Mouse (Mus musculus): Measurements from ENCODE around the gene Gcgr.
"Not testable (repeated sequence)": the region's sequence is repeated elsewhere in the genome, so short reads cannot be mapped to it uniquely, and the experiment has no call there.

Gcgr gene

DNA sequence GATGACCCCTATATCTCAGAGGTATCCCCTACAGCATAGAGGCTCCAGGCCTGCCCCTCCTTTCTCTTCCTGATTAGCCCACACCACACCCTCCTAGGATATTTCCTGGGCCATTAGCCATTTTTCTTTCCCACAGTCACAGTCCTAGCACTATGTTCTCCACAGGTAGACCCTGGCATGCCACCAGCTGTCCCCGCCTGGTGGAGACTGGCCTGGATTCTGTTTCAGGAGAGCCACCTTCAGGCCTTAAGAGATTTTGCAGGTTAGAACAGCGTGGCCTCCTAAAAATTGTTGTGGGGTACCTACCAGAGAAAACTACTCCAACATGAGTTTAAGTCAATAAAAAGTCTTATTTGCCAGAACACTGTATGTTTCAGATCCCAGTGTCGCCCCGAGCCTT is 23.6 kb upstream of the Gcgr start:
- DNase-seq (ENCODE audit: low read depth, low spot score): peak; percentile 46

GRCm38 (mm10) chr11:120507611-120508289 is 22.7 kb upstream of the Gcgr start:
- DNase-seq (ENCODE audit: low read depth, low spot score): peak; percentile 32

DNA sequence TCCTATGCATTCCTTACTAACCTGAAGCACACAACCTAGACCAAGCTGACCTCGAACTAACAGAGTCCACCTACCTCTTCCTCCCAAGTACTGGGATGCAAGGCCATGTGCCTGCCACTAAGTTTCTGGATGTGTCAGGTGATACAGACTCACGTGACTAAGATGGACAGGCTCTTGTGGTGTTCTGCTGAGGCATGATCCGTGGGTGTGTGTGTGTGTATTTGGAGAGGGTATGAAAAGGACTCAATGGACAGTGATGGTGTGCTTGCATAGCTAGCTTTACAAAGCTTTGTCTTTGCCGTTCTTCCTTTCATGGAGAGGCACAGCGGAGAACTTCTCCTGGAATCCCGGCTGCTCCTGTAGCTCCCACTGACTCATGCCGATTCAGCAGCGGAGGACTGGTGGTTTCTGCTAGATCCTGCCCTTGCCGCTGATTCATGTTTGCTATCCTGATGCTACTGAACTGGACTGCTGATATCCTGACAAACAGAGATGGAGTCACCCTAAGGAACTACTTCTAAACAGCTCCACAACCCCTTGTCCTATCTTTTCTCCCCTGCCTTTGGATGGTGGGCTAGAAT is 22.1 kb upstream of the Gcgr start:
- DNase-seq (ENCODE audit: low read depth, low spot score): no peak

GRCm38 (mm10) chr11:120509940-120510339 is 20.6 kb upstream of the Gcgr start:
- no peak for DNase-seq (ENCODE audit: low read depth, low spot score)

- DNase-seq (ENCODE audit: low read depth, low spot score): no peak
Observed at GRCm38 (mm10) chr11:120510375-120511030, 20.0 kb upstream of the Gcgr start.

- DNase-seq (ENCODE audit: low read depth, low spot score): no peak
Observed at GRCm38 (mm10) chr11:120512790-120513453, 17.6 kb upstream of the Gcgr start.

DNA sequence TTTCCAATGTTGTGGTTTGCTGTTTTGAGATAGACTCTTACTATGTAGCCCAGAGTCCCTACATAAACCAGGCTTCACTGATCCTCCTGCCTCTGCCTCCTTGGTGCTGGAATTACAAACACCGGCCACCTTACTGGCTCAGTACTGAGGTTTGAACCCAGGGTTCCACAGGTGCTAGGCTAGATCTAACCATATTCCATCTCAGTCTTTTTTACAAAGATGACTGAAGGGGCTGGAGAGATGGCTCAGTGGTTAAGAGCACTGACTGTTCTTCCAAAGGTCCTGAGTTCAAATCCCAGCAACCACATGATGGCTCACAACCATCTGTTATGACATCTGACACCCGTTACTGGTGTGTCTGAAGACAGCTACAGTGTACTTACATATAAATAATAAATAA is 16.2 kb upstream of the Gcgr start:
- not testable (repeated sequence) for DNase-seq (ENCODE audit: low read depth, low spot score)

DNA sequence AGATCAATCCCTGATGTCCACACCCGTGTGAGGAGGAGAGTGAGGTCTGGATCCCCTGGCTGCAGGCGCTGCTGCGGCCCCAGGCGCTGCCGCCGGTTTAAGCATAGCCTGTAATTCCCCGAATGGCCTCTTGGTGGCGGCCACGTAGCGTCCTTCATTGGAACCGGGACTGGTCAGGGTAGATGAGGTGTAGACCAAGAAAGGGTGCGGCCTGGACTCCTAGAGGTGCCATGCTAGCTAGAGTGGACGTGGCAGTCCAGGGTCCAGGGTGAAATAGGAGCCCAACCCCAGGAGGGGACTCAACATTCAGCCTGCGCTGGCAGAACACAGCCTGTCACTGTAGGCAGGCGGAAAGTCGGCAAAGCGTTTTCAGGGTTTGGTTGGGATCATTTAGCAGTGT is 14.9 kb upstream of the Gcgr start:
- peak; percentile 85 for DNase-seq (ENCODE audit: low read depth, low spot score)

DNA sequence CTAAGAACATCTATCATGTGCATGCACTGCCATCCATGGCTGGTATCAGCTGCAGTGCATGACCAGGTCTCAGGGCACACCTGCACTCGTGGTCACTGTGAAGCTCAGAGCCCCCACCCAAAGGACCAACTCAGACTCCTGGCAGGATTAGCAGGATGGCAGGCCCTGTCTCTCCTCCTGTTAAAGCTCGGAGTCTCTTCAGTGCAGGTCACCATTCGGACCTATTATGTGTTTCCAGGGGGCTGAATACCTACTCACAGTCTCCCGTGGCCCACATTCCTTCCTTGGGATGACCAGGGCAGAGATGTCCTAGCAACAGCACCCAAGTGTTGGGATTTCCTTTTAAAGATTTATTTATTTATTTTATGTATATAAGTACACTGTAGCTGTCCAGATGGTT is 13.4 kb upstream of the Gcgr start:
- no peak for DNase-seq (ENCODE audit: low read depth, low spot score)

DNA sequence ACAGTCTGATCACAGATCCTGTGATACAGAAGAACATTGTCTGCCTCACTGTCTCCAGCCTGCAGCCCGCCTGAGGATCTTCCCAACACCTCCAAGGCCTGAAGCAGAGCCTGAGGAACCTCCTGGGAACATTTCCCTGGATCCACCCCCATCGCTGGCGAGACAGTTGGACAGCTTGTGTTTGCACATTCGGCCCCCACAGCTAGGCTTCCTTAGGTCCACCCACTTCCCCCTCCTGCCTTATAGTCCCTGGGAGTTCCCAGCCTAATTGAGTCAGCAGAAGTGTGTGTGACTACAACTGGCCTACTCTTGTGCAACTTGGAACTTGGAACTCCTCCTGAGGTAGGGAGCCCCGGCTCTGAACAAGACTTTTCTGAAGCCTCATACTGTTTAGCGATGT is 12.5 kb upstream of the Gcgr start:
- DNase-seq (ENCODE audit: low read depth, low spot score): no peak

GRCm38 (mm10) chr11:120518558-120518957 is 11.9 kb upstream of the Gcgr start:
- DNase-seq (ENCODE audit: low read depth, low spot score): no peak

- DNase-seq (ENCODE audit: low read depth, low spot score): no peak
Observed at GRCm38 (mm10) chr11:120519738-120520137, 10.8 kb upstream of the Gcgr start.

DNA sequence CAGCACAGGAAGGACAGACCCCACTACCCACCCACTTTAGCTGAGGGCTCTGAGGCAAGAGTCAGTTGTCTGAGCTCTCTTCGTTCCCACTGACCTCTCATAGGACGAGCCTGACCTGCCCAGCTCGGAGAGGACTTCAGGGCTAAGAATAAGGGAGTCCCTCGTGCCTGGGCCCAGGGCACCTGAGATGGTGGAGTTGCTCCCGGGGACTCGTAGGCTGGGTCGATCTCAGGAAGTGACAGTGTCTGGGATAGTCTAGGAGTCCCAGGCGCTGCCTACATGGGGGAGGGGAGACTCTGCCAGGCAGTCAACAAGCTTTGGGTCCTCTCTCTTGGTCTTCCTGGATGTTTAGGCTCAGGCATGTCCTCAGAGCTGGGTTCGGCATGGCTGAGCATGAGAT is 10.0 kb upstream of the Gcgr start:
- no peak for DNase-seq (ENCODE audit: low read depth, low spot score)

DNA sequence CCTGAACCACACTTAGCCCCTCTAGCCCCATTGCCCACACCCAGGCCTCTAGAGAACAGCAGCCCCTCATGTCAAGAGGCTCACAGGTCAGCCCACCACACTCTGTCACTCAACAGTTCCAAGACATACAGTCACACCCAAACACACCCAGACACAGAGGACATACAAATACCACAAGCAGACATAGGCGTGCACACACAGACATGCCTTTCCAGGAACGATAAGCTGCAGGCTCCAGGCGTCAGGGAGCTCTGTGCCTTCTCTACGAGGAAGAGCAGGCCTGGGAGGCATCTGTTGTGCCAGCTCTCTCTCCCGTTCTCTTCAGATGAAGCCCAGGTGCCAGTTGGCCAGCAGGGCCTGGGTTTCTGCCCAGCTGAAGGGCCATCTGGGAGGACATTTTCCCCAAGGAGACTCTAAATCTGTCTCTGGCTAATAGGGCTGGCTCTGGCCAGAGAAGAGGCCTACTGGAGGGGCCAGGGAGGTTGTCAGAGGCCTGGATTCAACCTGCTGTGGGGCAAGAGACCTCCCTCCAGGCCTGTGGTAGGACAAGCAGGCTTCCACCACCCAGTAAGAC is 9.4 kb upstream of the Gcgr start:
- DNase-seq (ENCODE audit: low read depth, low spot score): no peak

- DNase-seq (ENCODE audit: low read depth, low spot score): no peak
Observed at GRCm38 (mm10) chr11:120522581-120522980, 7.9 kb upstream of the Gcgr start.

DNA sequence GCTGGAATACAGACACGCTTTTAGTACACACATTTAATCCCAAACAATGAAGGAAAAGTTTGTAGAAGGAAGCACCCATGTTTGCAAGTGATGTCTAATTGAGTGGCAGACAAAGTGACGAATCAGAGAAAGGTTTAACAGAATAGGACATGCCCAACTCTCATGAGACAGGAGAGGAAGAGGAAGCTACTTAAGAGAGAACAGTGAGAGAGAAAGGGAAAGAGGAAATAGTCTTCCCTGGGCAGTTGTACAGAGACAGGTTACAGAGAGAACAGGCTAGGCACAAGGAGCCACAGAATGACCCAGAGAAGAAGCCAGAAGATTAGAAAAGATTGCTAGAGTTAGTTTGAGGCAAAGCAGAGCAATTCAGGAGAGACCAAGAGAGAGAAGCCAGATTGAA is 4.5 kb upstream of the Gcgr start:
- DNase-seq (ENCODE audit: low read depth, low spot score): no peak

- DNase-seq (ENCODE audit: low read depth, low spot score): no peak
Observed at GRCm38 (mm10) chr11:120527690-120528354, 2.7 kb upstream of the Gcgr start.

GRCm38 (mm10) chr11:120528903-120529302 is 1.6 kb upstream of the Gcgr start:
- no peak for DNase-seq (ENCODE audit: low read depth, low spot score)

GRCm38 (mm10) chr11:120531646-120532045 is 1.1 kb downstream of the Gcgr start:
- DNase-seq (ENCODE audit: low read depth, low spot score): no peak

GRCm38 (mm10) chr11:120534093-120534492 is 3.6 kb downstream of the Gcgr start:
- DNase-seq (ENCODE audit: low read depth, low spot score): no peak

GRCm38 (mm10) chr11:120535145-120535544 is 4.6 kb downstream of the Gcgr start:
- DNase-seq (ENCODE audit: low read depth, low spot score): no peak

DNA sequence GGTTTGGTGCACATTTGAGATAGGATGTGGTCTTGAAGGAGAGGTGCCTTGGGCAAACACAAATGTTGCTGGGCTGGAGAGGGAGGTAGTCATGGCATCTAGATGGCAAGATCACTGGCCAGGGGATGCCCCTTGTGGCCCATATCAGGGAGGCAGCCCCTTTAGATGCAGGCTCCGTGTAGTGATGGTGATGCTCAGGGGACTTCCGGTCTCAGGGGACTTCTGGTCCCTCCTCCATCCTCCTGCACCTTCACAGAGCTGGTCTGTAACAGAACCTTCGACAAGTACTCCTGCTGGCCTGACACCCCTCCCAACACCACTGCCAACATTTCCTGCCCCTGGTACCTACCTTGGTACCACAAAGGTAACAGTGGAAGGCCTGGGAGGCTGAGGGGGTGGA is 5.3 kb downstream of the Gcgr start:
- DNase-seq (ENCODE audit: low read depth, low spot score): no peak
